8 mouse cellular contexts compared by ENCODE assay signal in the genomic region with DNA sequence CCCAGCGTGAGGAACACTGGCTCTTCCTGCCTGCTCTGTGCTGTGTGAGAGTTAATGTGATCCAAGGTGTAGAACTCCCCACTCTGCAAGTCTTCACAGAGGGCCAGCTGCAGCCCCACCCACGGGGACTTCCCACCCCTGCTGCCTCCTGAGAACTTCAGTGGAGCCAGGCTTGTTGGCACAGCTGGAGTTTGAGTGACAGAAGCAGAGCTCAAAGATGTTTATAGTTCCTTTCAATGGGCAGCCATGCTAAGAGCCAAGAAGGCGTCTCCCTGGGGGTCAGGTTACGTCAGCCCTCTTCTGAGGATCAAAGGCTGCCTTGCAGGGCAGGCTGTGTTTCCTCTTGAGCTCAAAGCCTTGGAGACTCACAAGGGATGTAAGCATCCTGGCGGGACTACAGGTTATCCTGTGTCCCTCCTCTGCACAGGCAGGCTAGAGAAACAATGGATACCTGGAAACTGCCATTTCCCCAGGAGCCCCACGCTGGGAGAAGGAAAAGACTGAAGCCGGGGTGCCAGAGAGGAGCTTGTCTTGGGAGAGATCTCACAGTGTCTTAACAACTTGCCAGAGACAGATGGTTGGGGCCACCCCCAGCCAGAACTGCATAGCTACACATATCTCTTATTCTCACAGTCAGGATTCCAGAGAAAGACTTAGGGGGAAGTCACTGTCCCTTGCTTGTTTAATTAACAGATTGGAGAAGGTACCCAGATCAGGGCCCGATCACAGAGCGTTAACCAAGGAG. TPM values are rescaled to one million over a fixed set of nuclear protein-coding genes. Genes with fewer than 3 reads are reported as not detected.
DNase-seq lines count a peak whose midpoint lies in the region; ATAC-seq and TF ChIP-seq lines count a peak whose summit lies in the region.

No protein-coding gene starts in this region.

- peak; percentile 60 for ATAC-seq in forebrain, postnatal 0 days
- no peak for ATAC-seq in hindbrain, embryonic 12.5 days (ENCODE audit: low FRiP score)
- ATAC-seq in limb, embryonic 13.5 days (ENCODE audit: low FRiP score, low read depth): peak; percentile 66
- peak; percentile 58; the same call in 1 of the 2 replicates for ATAC-seq in neural tube, embryonic 14.5 days (ENCODE audit: low read depth)

- peak; percentile 39 for DNase-seq in CH12.LX (ENCODE audit: extremely low read depth)
- DNase-seq in ZHBTc4 (ENCODE audit: low read depth, low spot score): peak; percentile 81
- DNase-seq in forebrain, postnatal 0 days: peak; percentile 14
- no peak for DNase-seq in cerebellum, adult 2 months
- DNase-seq in thymus, postnatal 14 days: no peak

- TF ChIP-seq POLR2A in CH12.LX (IDR thresholded peaks at IDR 0.05; ENCODE audit: low read depth, low read length): no peak
- no peak for TF ChIP-seq POLR2A in cerebellum, adult 2 months (IDR thresholded peaks at IDR 0.05; ENCODE audit: borderline replicate concordance, insufficient read depth, low read length)

- no peak overlapping the region for H3K4me3 ChIP-seq in CH12.LX (replicated peaks in 1 of 3; ENCODE audit: low read depth in 2 of 3, low read length in 2 of 3, poor library complexity in 1 of 3)
- H3K4me3 ChIP-seq in forebrain, postnatal 0 days (ENCODE audit: low read depth, low read length): no peak overlapping the region
- no peak overlapping the region for H3K4me3 ChIP-seq in hindbrain, embryonic 12.5 days
- no peak overlapping the region for H3K4me3 ChIP-seq in limb, embryonic 13.5 days
- no peak overlapping the region for H3K4me3 ChIP-seq in neural tube, embryonic 14.5 days (ENCODE audit: low read depth, low read length)
- no peak overlapping the region for H3K4me3 ChIP-seq in cerebellum, adult 2 months (replicated peaks; ENCODE audit: insufficient read depth, low read depth, low read length)

- no peak overlapping the region for H3K4me2 ChIP-seq in CH12.LX (ENCODE audit: insufficient read depth, low read depth, poor library complexity, severe bottlenecking)
- no peak overlapping the region for H3K4me2 ChIP-seq in forebrain, postnatal 0 days (ENCODE audit: low read depth)
- no peak overlapping the region for H3K4me2 ChIP-seq in hindbrain, embryonic 12.5 days (replicated peaks)
- H3K4me2 ChIP-seq in limb, embryonic 13.5 days (replicated peaks): no peak overlapping the region
- no peak overlapping the region for H3K4me2 ChIP-seq in neural tube, embryonic 14.5 days (ENCODE audit: low read depth, low read length)

- no peak for TF ChIP-seq RAD21 in CH12.LX (IDR thresholded peaks at IDR 0.05; ENCODE audit: low read depth, low read length)

- H3K4me1 ChIP-seq in CH12.LX (ENCODE audit: control insufficient read depth in 1 of 2, insufficient read depth in 2 of 2): peaks cover 13 to 32% of the 10 kb centered on the region in 2 experiments
- H3K4me1 ChIP-seq in forebrain, postnatal 0 days (ENCODE audit: insufficient read depth): no peaks in the 10 kb centered on the region
- peaks cover 12% of the 10 kb centered on the region for H3K4me1 ChIP-seq in hindbrain, embryonic 12.5 days
- peaks cover 18% of the 10 kb centered on the region for H3K4me1 ChIP-seq in limb, embryonic 13.5 days
- no peaks in the 10 kb centered on the region for H3K4me1 ChIP-seq in neural tube, embryonic 14.5 days (ENCODE audit: control insufficient read depth, insufficient read depth, low read length)
- H3K4me1 ChIP-seq in cerebellum, adult 2 months (ENCODE audit: control insufficient read depth, insufficient read depth, low read length): no peaks in the 10 kb centered on the region

- TF ChIP-seq CTCF in CH12.LX (conservative IDR thresholded peaks at IDR 0.05 in 1 of 2, IDR thresholded peaks at IDR 0.05 in 1 of 2; ENCODE audit: low read depth in 2 of 2, low read length in 2 of 2): no peak
- TF ChIP-seq CTCF in forebrain, postnatal 0 days (IDR thresholded peaks at IDR 0.05; ENCODE audit: low read depth): no peak
- TF ChIP-seq CTCF in cerebellum, adult 2 months (IDR thresholded peaks at IDR 0.05; ENCODE audit: borderline replicate concordance, insufficient read depth, low read depth, low read length): no peak

- H3K79me2 ChIP-seq in CH12.LX (replicated peaks; ENCODE audit: control insufficient read depth, extremely low read depth, insufficient read depth, poor library complexity, severe bottlenecking): no peaks in the 10 kb centered on the region

- WGBS in forebrain, postnatal 0 days: 23% methylated on average over 9 of the region's 9 CpGs
- WGBS in hindbrain, embryonic 12.5 days: 9% methylated on average over 9 of the region's 9 CpGs
- WGBS in limb, embryonic 13.5 days: 23% methylated on average over 9 of the region's 9 CpGs
- WGBS in neural tube, embryonic 14.5 days: 16% methylated on average over 9 of the region's 9 CpGs
- WGBS in cerebellum, adult 2 months: 28% methylated on average over 9 of the region's 9 CpGs

- H3K9me3 ChIP-seq in CH12.LX (replicated peaks; ENCODE audit: low read length): no peaks in the 10 kb centered on the region
- no peaks in the 10 kb centered on the region for H3K9me3 ChIP-seq in forebrain, postnatal 0 days (ENCODE audit: low read length)
- H3K9me3 ChIP-seq in hindbrain, embryonic 12.5 days (replicated peaks): no peaks in the 10 kb centered on the region
- no peaks in the 10 kb centered on the region for H3K9me3 ChIP-seq in limb, embryonic 13.5 days
- no peaks in the 10 kb centered on the region for H3K9me3 ChIP-seq in neural tube, embryonic 14.5 days (ENCODE audit: control insufficient read depth, low read length)

- peaks cover 0 to 3% of the 10 kb centered on the region in 2 experiments for H3K36me3 ChIP-seq in CH12.LX (replicated peaks in 1 of 2; ENCODE audit: control insufficient read depth in 1 of 2, insufficient read depth in 1 of 2, low read length in 1 of 2)
- no peaks in the 10 kb centered on the region for H3K36me3 ChIP-seq in forebrain, postnatal 0 days (ENCODE audit: insufficient read depth)
- H3K36me3 ChIP-seq in hindbrain, embryonic 12.5 days: no peaks in the 10 kb centered on the region
- no peaks in the 10 kb centered on the region for H3K36me3 ChIP-seq in limb, embryonic 13.5 days
- H3K36me3 ChIP-seq in neural tube, embryonic 14.5 days (ENCODE audit: control insufficient read depth, insufficient read depth, low read length): no peaks in the 10 kb centered on the region

- no peak for TF ChIP-seq EP300 in CH12.LX (IDR thresholded peaks at IDR 0.05; ENCODE audit: low read length)

- H3K9ac ChIP-seq in CH12.LX (ENCODE audit: insufficient read depth, low read depth): no peak overlapping the region
- no peak overlapping the region for H3K9ac ChIP-seq in forebrain, postnatal 0 days
- no peak overlapping the region for H3K9ac ChIP-seq in hindbrain, embryonic 12.5 days
- H3K9ac ChIP-seq in limb, embryonic 13.5 days: peak overlapping the region; percentile 31
- no peak overlapping the region for H3K9ac ChIP-seq in neural tube, embryonic 14.5 days (replicated peaks; ENCODE audit: low read depth, low read length)

- dilution Hi-C loops in CH12.LX (cut with MboI; ENCODE audit: extremely low pct_ligation_motif_present, extremely low pct_unique_long_range_greater_than_20kb, low sequenced_read_pairs): no loop called here

- no peaks in the 10 kb centered on the region for H3K27me3 ChIP-seq in CH12.LX (replicated peaks)
- no peaks in the 10 kb centered on the region for H3K27me3 ChIP-seq in forebrain, postnatal 0 days (ENCODE audit: insufficient read depth, low read length)
- no peaks in the 10 kb centered on the region; the same call in 1 of the 2 replicates for H3K27me3 ChIP-seq in hindbrain, embryonic 12.5 days
- H3K27me3 ChIP-seq in limb, embryonic 13.5 days: no peaks in the 10 kb centered on the region
- H3K27me3 ChIP-seq in neural tube, embryonic 14.5 days (ENCODE audit: control insufficient read depth, insufficient read depth, low read length): no peaks in the 10 kb centered on the region
- no peaks in the 10 kb centered on the region for H3K27me3 ChIP-seq in cerebellum, adult 2 months (ENCODE audit: control insufficient read depth, insufficient read depth, low read length)

- no peak overlapping the region for H3K27ac ChIP-seq in CH12.LX (ENCODE audit: insufficient read depth, low read depth)
- H3K27ac ChIP-seq in forebrain, postnatal 0 days (ENCODE audit: low read depth, low read length): peak overlapping the region; percentile 9; the same call in 1 of the 2 replicates
- H3K27ac ChIP-seq in hindbrain, embryonic 12.5 days: peak overlapping the region; percentile 36; the same call in 1 of the 2 replicates
- peak overlapping the region; percentile 71; the same call in 1 of the 2 replicates for H3K27ac ChIP-seq in limb, embryonic 13.5 days
- H3K27ac ChIP-seq in neural tube, embryonic 14.5 days (ENCODE audit: low read depth, low read length): no peak overlapping the region
- H3K27ac ChIP-seq in cerebellum, adult 2 months (ENCODE audit: insufficient read depth, low read length): no peak overlapping the region

- in situ Hi-C loops in CH12.LX (cut with MboI; ENCODE audit: low pct_ligation_motif_present, low pct_unique_long_range_greater_than_20kb, low sequenced_read_pairs): loop anchor here (5.0 kb wide), 1 partner anchor 71 kb away; no protein-coding TSS in a partner anchor

TF ChIP-seq in CH12.LX, 34 proteins besides CTCF, POLR2A, EP300 and RAD21 (continues in another document):
- TF ChIP-seq SMC3 (IDR thresholded peaks at IDR 0.05; ENCODE audit: low read depth, low read length) (no peak), MAFK (IDR thresholded peaks at IDR 0.05; ENCODE audit: insufficient replicate concordance, low read length) (no peak)

RNA-seq across cellular contexts. Expression of a gene that starts 16.7 kb away (rescaled TPM):
- 9.0 and 10.5 TPM in 2 replicates for total RNA-seq in CH12.LX (2012; rRNA removed)
- total RNA-seq in CH12.LX (2014; rRNA removed): 2.2 and 7.8 TPM in 2 replicates
- polyA plus RNA-seq in CH12.LX (2012; ENCODE audit: insufficient read length, low read depth): 6.4 and 7.4 TPM in 2 replicates
- 0.54 and 0.62 TPM in 2 replicates for total RNA-seq in forebrain, postnatal 0 days (2014; rRNA removed)
- 0.11 and 0.34 TPM in 2 replicates for polyA plus RNA-seq in forebrain, postnatal 0 days (2015; fragmentation: Nextera tagmentation; extraction: Ambion mirVana)
- polyA plus RNA-seq in hindbrain, embryonic 12.5 days (2016; fragmentation: Nextera tagmentation; extraction: Ambion mirVana): 0.19 and 0.38 TPM in 2 replicates
- polyA plus RNA-seq in limb, embryonic 13.5 days (2015; fragmentation: Nextera tagmentation; extraction: Ambion mirVana): 0.19 and 0.50 TPM in 2 replicates
- 0.37 and 0.40 TPM in 2 replicates for polyA plus RNA-seq in neural tube, embryonic 14.5 days (2014; fragmentation: Nextera tagmentation; extraction: Ambion mirVana)
- polyA plus RNA-seq in cerebellum, adult 2 months (2012; rRNA removed): 2.7 and 2.8 TPM in 2 replicates

RNA-seq across cellular contexts. Expression of a gene that starts 20.1 kb away (rescaled TPM):
- total RNA-seq in CH12.LX (2012; rRNA removed) (89.6 and 102 TPM in 2 replicates), CH12.LX (2014; rRNA removed) (41.9 and 43.4 TPM in 2 replicates)
- polyA plus RNA-seq in CH12.LX (2012; ENCODE audit: insufficient read length, low read depth): 97.8 and 103 TPM in 2 replicates
- 40.5 and 41.1 TPM in 2 replicates for total RNA-seq in forebrain, postnatal 0 days (2014; rRNA removed)
- polyA plus RNA-seq in forebrain, postnatal 0 days (2015; fragmentation: Nextera tagmentation; extraction: Ambion mirVana): 27.3 and 32.9 TPM in 2 replicates
- 35.3 and 35.8 TPM in 2 replicates for polyA plus RNA-seq in hindbrain, embryonic 12.5 days (2016; fragmentation: Nextera tagmentation; extraction: Ambion mirVana)
- polyA plus RNA-seq in limb, embryonic 13.5 days (2015; fragmentation: Nextera tagmentation; extraction: Ambion mirVana): 24.3 and 26.5 TPM in 2 replicates
- polyA plus RNA-seq in neural tube, embryonic 14.5 days (2014; fragmentation: Nextera tagmentation; extraction: Ambion mirVana): 26.0 and 28.5 TPM in 2 replicates
- 98.0 and 99.5 TPM in 2 replicates for polyA plus RNA-seq in cerebellum, adult 2 months (2012; rRNA removed)

Comparison
In these comparisons a context has a peak if more than half of its experiments do, and no peak if none do; other contexts are left out.
1. DNase-seq: peak in CH12.LX (single experiment), ZHBTc4 (single experiment) and forebrain, postnatal 0 days (single experiment); none in cerebellum, adult 2 months (0 of 2) and thymus, postnatal 14 days (single experiment).
2. H3K27ac ChIP-seq: peak in forebrain, postnatal 0 days (single experiment), hindbrain, embryonic 12.5 days (single experiment) and limb, embryonic 13.5 days (single experiment); none in CH12.LX (single experiment), neural tube, embryonic 14.5 days (single experiment) and cerebellum, adult 2 months (single experiment).